Mouse (Mus musculus) heart, embryonic 16.5 days (tissue): Measurements from ENCODE around the gene Chic2. TPM values are rescaled to one million over a fixed set of nuclear protein-coding genes. Genes with fewer than 3 reads are reported as not detected.
A peak's percentile ranks its signal among the peaks of the same experiment; 100 is the strongest.

Experiments
- ATAC-seq: fragments of 200-750 bp; cut with Nextera tagmentation; replicated peaks from 2 replicates; pipeline ENCODE4 v1.8.0; 2017; ENCODE audit warnings: moderate number of reproducible peaks; ENCODE audit not compliant: insufficient read depth, low FRiP score; ENCODE audit errors: extremely low read depth
- H3K27ac ChIP-seq: fragments of 300-500 bp; sonication (generic); 2 replicates; pipeline ENCODE4 v1.5.1; 2014; ENCODE audit warnings: mild to moderate bottlenecking, low read length, control low read depth, moderate library complexity
- H3K27me3 ChIP-seq: fragments of 300-500 bp; sonication (generic); 2 replicates; pipeline ENCODE4 v1.6.1; 2014; ENCODE audit warnings: low read length, mixed read lengths; ENCODE audit not compliant: control insufficient read depth, insufficient read depth
- H3K36me3 ChIP-seq: fragments of 300-500 bp; sonication (generic); 2 replicates; pipeline ENCODE4 v1.6.1; 2014; ENCODE audit not compliant: control insufficient read depth, insufficient read depth
- H3K4me1 ChIP-seq: fragments of 300-500 bp; sonication (generic); 2 replicates; pipeline ENCODE4 v1.6.1; 2014; ENCODE audit warnings: low read length, mixed read lengths; ENCODE audit not compliant: control insufficient read depth, insufficient read depth
- H3K4me2 ChIP-seq: fragments of 300-500 bp; sonication (generic); 2 replicates; pipeline ENCODE4 v1.6.1; 2014; ENCODE audit warnings: low read depth, mild to moderate bottlenecking, control low read depth, low read length
- H3K4me3 ChIP-seq: fragments of 300-500 bp; sonication (generic); 2 replicates; pipeline ENCODE4 v1.5.1; 2014; ENCODE audit warnings: mild to moderate bottlenecking, control low read depth, low read length
- H3K9ac ChIP-seq: fragments of 300-500 bp; sonication (generic); 2 replicates; pipeline ENCODE4 v1.6.1; 2014; ENCODE audit warnings: low read length, control low read depth
- H3K9me3 ChIP-seq: fragments of 300-500 bp; sonication (generic); replicated peaks from 2 replicates; pipeline ENCODE4 v1.6.1; 2016; ENCODE audit warnings: low read length; ENCODE audit not compliant: control insufficient read depth
- WGBS: fragments of 180-500 bp; shearing (Covaris S2); extraction: QIAGEN DNeasy Blood & Tissue Kit; methylation state at CpG from one replicate; pipeline ENCODE4 v1.1.7; 2014; 5-methylcytosine and 5-hydroxymethylcytosine counted together
- polyA plus RNA-seq: library from polyadenylated mRNA; unstranded; fragments of >200 nt; fragmentation: Nextera tagmentation; extraction: Ambion mirVana; gene quantifications from 2 replicates; pipeline ENCODE4 v1.2.1, GENCODE M21; 2015

Gene Chic2
- polyA plus RNA-seq, 1 experiment from 2014 or later = 21.6 TPM

GRCm38 (mm10) chr5:75043621-75044301, 813 bp downstream of the Chic2 start:
- Histone ChIP-seq H3K36me3 (0 out of 2 replicates have a peak, but pooled peaks cover 6% of the 10 kb centered on the region), H3K4me1 (peaks cover 10% of the 10 kb centered on the region), H3K9me3 (no peaks in the 10 kb centered on the region; the same call in 1 of the 2 replicates), H3K27ac (peak overlapping the region; percentile 76), H3K27me3 (no peaks in the 10 kb centered on the region), H3K9ac (peak overlapping the region; percentile 90), H3K4me2 (peak overlapping the region; percentile 90), H3K4me3 (peak overlapping the region; percentile 72)
- peak; percentile 71 for ATAC-seq
- WGBS = under 1% methylated on average over 36 of the region's 36 CpGs

DNA sequence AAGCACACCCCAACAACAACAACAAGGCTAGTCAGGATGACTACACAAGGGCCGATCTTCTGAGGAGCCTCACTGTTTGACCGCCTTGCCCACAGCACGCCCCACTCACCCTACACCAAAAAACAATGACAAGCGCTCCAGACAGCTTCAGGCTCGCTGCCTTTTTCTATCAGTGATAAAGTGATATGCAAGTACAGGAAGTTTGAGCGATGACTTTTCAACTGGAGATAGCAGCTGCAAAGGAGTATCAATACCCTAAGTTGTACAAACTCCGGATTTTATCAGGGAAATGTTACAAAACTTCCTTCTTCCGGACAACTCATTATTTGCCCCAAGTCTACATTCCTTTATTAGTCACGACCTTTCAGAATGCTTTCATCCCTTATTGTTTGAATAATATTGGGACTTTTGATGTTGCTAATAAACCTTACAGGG, 1.5 kb downstream of the Chic2 start:
- peak overlapping the region; percentile 90 for H3K4me2 ChIP-seq
- no peaks in the 10 kb centered on the region; the same call in 1 of the 2 replicates for H3K9me3 ChIP-seq
- no peak overlapping the region for H3K27ac ChIP-seq
- peak overlapping the region; percentile 72 for H3K4me3 ChIP-seq
- H3K9ac ChIP-seq = peak overlapping the region; percentile 90
- H3K27me3 ChIP-seq = no peaks in the 10 kb centered on the region
- no peak for ATAC-seq
- H3K4me1 ChIP-seq = peaks cover 10% of the 10 kb centered on the region
- H3K36me3 ChIP-seq = 0 out of 2 replicates have a peak, but pooled peaks cover 6% of the 10 kb centered on the region
- WGBS = 16% methylated on average over 9 of the region's 9 CpGs

- 79% methylated on average over 1 of the region's 1 CpGs for WGBS
- H3K36me3 ChIP-seq = 0 out of 2 replicates have a peak, but pooled peaks cover 6% of the 10 kb centered on the region
- no peak for ATAC-seq
These were observed 5.3 kb downstream of the Chic2 start for GRCm38 (mm10) chr5:75039307-75039706.

GRCm38 (mm10) chr5:75035475-75035874, 9.1 kb downstream of the Chic2 start:
- no peak overlapping the region for H3K27ac ChIP-seq
- no peak overlapping the region for H3K4me2 ChIP-seq
- no peak overlapping the region for H3K9ac ChIP-seq
- H3K27me3 ChIP-seq = no peaks in the 10 kb centered on the region
- WGBS = 89% methylated on average over 3 of the region's 3 CpGs
- H3K36me3 ChIP-seq = peaks cover 2% of the 10 kb centered on the region; the same call in 1 of the 2 replicates
- no peaks in the 10 kb centered on the region for H3K9me3 ChIP-seq
- H3K4me3 ChIP-seq = no peak overlapping the region
- ATAC-seq = no peak
- peaks cover 9% of the 10 kb centered on the region for H3K4me1 ChIP-seq

More at GRCm38 (mm10) chr5:75039307-75039706, 5.3 kb downstream of the Chic2 start:
- peaks cover 10% of the 10 kb centered on the region for H3K4me1 ChIP-seq
- H3K9ac ChIP-seq = no peak overlapping the region
- H3K27ac ChIP-seq = no peak overlapping the region
- no peak overlapping the region for H3K4me2 ChIP-seq
- no peaks in the 10 kb centered on the region; the same call in 1 of the 2 replicates for H3K9me3 ChIP-seq
- H3K4me3 ChIP-seq = no peak overlapping the region
- no peaks in the 10 kb centered on the region for H3K27me3 ChIP-seq

DNA sequence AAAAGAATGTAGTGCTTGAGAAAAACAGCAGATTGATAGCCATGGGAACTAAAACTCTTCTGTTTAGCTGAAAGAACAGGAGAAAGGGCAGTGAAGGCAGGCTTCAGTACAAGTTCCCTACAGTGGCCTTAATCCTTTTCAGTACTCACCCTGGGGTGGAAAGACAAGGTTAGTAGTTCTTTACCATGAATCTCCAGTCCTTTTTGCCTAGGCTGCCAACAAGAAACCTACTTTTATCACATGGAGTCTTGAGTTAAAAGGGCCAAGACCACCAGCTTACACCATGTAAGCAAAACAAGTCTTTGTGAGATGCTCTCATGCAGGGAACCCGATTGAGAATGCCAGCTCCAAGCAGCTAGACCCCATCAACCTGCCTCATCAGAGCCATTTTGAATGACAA, 29.8 kb downstream of the Chic2 start:
- Histone ChIP-seq H3K4me3 (no peak overlapping the region), H3K9me3 (no peaks in the 10 kb centered on the region), H3K36me3 (peaks cover 6% of the 10 kb centered on the region; the same call in 1 of the 2 replicates), H3K4me1 (no peaks in the 10 kb centered on the region), H3K27ac (no peak overlapping the region), H3K4me2 (no peak overlapping the region), H3K27me3 (no peaks in the 10 kb centered on the region), H3K9ac (no peak overlapping the region)
- 80% methylated on average over 1 of the region's 1 CpGs for WGBS
- no peak for ATAC-seq

- Histone ChIP-seq H3K36me3 (peaks cover 11% of the 10 kb centered on the region), H3K27ac (no peak overlapping the region), H3K4me2 (no peak overlapping the region), H3K4me1 (no peaks in the 10 kb centered on the region), H3K27me3 (no peaks in the 10 kb centered on the region), H3K9me3 (no peaks in the 10 kb centered on the region), H3K4me3 (no peak overlapping the region), H3K9ac (no peak overlapping the region)
- whole genome bisulfite sequencing = 81% methylated on average over 8 of the region's 8 CpGs
- no peak for ATAC-seq
These were observed 31.7 kb downstream of the Chic2 start for GRCm38 (mm10) chr5:75012771-75013421.

- Histone ChIP-seq H3K36me3 (peaks cover 13% of the 10 kb centered on the region), H3K27ac (no peak overlapping the region)
- no peak for ATAC-seq
These were observed 32.4 kb downstream of the Chic2 start for GRCm38 (mm10) chr5:75011985-75012738.

DNA sequence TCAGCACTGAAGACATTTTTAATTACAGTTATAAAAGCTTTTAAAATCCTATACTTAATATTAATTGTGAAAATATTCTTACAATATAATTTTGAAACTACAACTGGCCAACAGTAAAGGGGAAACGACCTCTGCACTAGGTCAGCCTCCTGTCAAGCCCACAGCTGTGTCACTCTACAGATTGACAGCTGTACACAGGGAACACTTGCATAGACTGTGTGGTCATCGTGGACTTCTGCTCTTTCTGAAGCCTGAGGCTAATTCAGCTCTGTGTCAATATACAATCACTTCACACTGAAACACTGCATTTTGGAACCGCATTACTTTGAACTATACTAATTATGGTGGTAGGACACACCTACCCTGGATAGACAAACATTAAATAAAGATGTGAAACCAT, 39.8 kb downstream of the Chic2 start:
- WGBS = 68% methylated on average over 3 of the region's 3 CpGs
- Histone ChIP-seq H3K9me3 (no peaks in the 10 kb centered on the region), H3K4me3 (no peak overlapping the region), H3K4me1 (no peaks in the 10 kb centered on the region; the same call in 1 of the 2 replicates), H3K27ac (no peak overlapping the region), H3K9ac (no peak overlapping the region), H3K36me3 (peaks cover 10% of the 10 kb centered on the region), H3K4me2 (no peak overlapping the region), H3K27me3 (no peaks in the 10 kb centered on the region)
- ATAC-seq = no peak

More at GRCm38 (mm10) chr5:75011985-75012738, 32.4 kb downstream of the Chic2 start:
- Histone ChIP-seq H3K27me3 (no peaks in the 10 kb centered on the region), H3K9ac (no peak overlapping the region), H3K9me3 (no peaks in the 10 kb centered on the region), H3K4me1 (no peaks in the 10 kb centered on the region), H3K4me3 (no peak overlapping the region), H3K4me2 (no peak overlapping the region)
- WGBS = 74% methylated on average over 4 of the region's 4 CpGs
